Mouse (Mus musculus) erythroid progenitor cell, adult 5-6 weeks (primary cell): ENCODE data around the gene Adrm1. TPM values are rescaled to one million over a fixed set of nuclear protein-coding genes. Genes with fewer than 3 reads are reported as not detected.

Source experiments
- ATAC-seq: replicated peaks from 2 replicates; pipeline ENCODE4 v1.8.0; 2016; ENCODE audit warnings: moderate number of reproducible peaks, mild to moderate bottlenecking, moderate TSS enrichment, inconsistent platforms; ENCODE audit not compliant: poor library complexity, low FRiP score, severe bottlenecking
- total RNA-seq, 2 experiments: library from RNA; stranded (forward) in 1 of 2; stranded (reverse) in 1 of 2; fragments of 150-400 nt in 1 of 2; fragments of 186-747, 209-891 nt in 1 of 2; gene quantifications; 2 replicates each; pipeline versions ENCODE4 v1.2.3 to v1.2.4; 2015 to 2017; ENCODE audit warnings: low replicate concordance in 2 of 2

Gene Adrm1
- total RNA-seq, 2 experiments from 2014 or later = 24.1 to 66.7 TPM

- no peak for ATAC-seq
Observed at GRCm38 (mm10) chr2:180215011-180215461, 43.8 kb downstream of the Adrm1 start.

GRCm38 (mm10) chr2:180215951-180216350 lies 44.7 kb downstream of the Adrm1 start:
- no peak for ATAC-seq

- no peak for ATAC-seq
Observed at GRCm38 (mm10) chr2:180216921-180217320, 45.6 kb downstream of the Adrm1 start.

GRCm38 (mm10) chr2:180217587-180217986 lies 46.3 kb downstream of the Adrm1 start:
- ATAC-seq = no peak

- no peak for ATAC-seq
Observed at GRCm38 (mm10) chr2:180218241-180218640, 47.0 kb downstream of the Adrm1 start.

- no peak for ATAC-seq
Observed at GRCm38 (mm10) chr2:180218677-180219076, 47.4 kb downstream of the Adrm1 start.

- no peak for ATAC-seq
Observed at GRCm38 (mm10) chr2:180219145-180219943, 48.1 kb downstream of the Adrm1 start.

GRCm38 (mm10) chr2:180220165-180220564 lies 48.9 kb downstream of the Adrm1 start:
- no peak for ATAC-seq

GRCm38 (mm10) chr2:180221051-180221450 lies 49.8 kb downstream of the Adrm1 start:
- ATAC-seq = no peak

GRCm38 (mm10) chr2:180222250-180222649 lies 51.0 kb downstream of the Adrm1 start:
- ATAC-seq = 0 out of 2 replicates have a peak, but pooled peaks have one; percentile 16

GRCm38 (mm10) chr2:180224647-180225043 lies 53.4 kb downstream of the Adrm1 start:
- ATAC-seq = no peak

- ATAC-seq = no peak
Observed at GRCm38 (mm10) chr2:180225044-180225761, 53.9 kb downstream of the Adrm1 start.

Other genes with a start within 250 kb of the Adrm1 start
- 51.6 and 57.3 TPM in 2 replicates for gene Taf4, start 194.8 kb upstream of the Adrm1 start, total RNA-seq (2015; ENCODE audit: low replicate concordance)
- gene Taf4, start 194.8 kb upstream of the Adrm1 start, total RNA-seq (2017; ENCODE audit: low replicate concordance) = 84.2 and 117 TPM in 2 replicates
- 6.5 and 7.1 TPM in 2 replicates for gene Lsm14b, start 146.5 kb upstream of the Adrm1 start, total RNA-seq (2015; ENCODE audit: low replicate concordance)
- 5.7 and 11.3 TPM in 2 replicates for gene Lsm14b, start 146.5 kb upstream of the Adrm1 start, total RNA-seq (2017; ENCODE audit: low replicate concordance)
- 54.1 and 65.2 TPM in 2 replicates for gene Psma7, start 129.1 kb upstream of the Adrm1 start, total RNA-seq (2015; ENCODE audit: low replicate concordance)
- 69.1 and 112 TPM in 2 replicates for gene Psma7, start 129.1 kb upstream of the Adrm1 start, total RNA-seq (2017; ENCODE audit: low replicate concordance)
- gene Ss18l1, start 129.0 kb upstream of the Adrm1 start, total RNA-seq (2015; ENCODE audit: low replicate concordance) = 0.36 TPM in 1 of 2 replicates, not detected in the other
- gene Ss18l1, start 129.0 kb upstream of the Adrm1 start, total RNA-seq (2017; ENCODE audit: low replicate concordance) = 0.13 and 0.68 TPM in 2 replicates
- gene Mtg2, start 100.9 kb upstream of the Adrm1 start, total RNA-seq (2015; ENCODE audit: low replicate concordance) = 1.3 TPM in 1 of 2 replicates, not detected in the other
- gene Mtg2, start 100.9 kb upstream of the Adrm1 start, total RNA-seq (2017; ENCODE audit: low replicate concordance) = 2.6 and 4.9 TPM in 2 replicates
- not detected in 2 replicates for gene Hrh3, start 67.0 kb upstream of the Adrm1 start, total RNA-seq (2015; ENCODE audit: low replicate concordance)
- not detected in 2 replicates for gene Hrh3, start 67.0 kb upstream of the Adrm1 start, total RNA-seq (2017; ENCODE audit: low replicate concordance)
- gene Osbpl2, start 52.2 kb upstream of the Adrm1 start, total RNA-seq (2015; ENCODE audit: low replicate concordance) = 7.6 and 10.1 TPM in 2 replicates
- gene Osbpl2, start 52.2 kb upstream of the Adrm1 start, total RNA-seq (2017; ENCODE audit: low replicate concordance) = 14.4 and 16.3 TPM in 2 replicates
- gene Lama5, start 54.4 kb downstream of the Adrm1 start, total RNA-seq (2015; ENCODE audit: low replicate concordance) = under 0.01 and 0.42 TPM in 2 replicates
- 0.13 and 0.15 TPM in 2 replicates for gene Lama5, start 54.4 kb downstream of the Adrm1 start, total RNA-seq (2017; ENCODE audit: low replicate concordance)
- 412 and 611 TPM in 2 replicates for gene Rps21, start 85.9 kb downstream of the Adrm1 start, total RNA-seq (2015; ENCODE audit: low replicate concordance)
- 390 and 599 TPM in 2 replicates for gene Rps21, start 85.9 kb downstream of the Adrm1 start, total RNA-seq (2017; ENCODE audit: low replicate concordance)
- gene Cables2, start 102.0 kb downstream of the Adrm1 start, total RNA-seq (2015; ENCODE audit: low replicate concordance) = 8.8 and 9.4 TPM in 2 replicates
- 7.6 and 9.2 TPM in 2 replicates for gene Cables2, start 102.0 kb downstream of the Adrm1 start, total RNA-seq (2017; ENCODE audit: low replicate concordance)
- not detected in 2 replicates for gene Rbbp8nl, start 118.4 kb downstream of the Adrm1 start, total RNA-seq (2015; ENCODE audit: low replicate concordance)
- not detected in 2 replicates for gene Rbbp8nl, start 118.4 kb downstream of the Adrm1 start, total RNA-seq (2017; ENCODE audit: low replicate concordance)
- not detected in 2 replicates for gene Gata5, start 163.2 kb downstream of the Adrm1 start, total RNA-seq (2015; ENCODE audit: low replicate concordance)
- gene Gata5, start 163.2 kb downstream of the Adrm1 start, total RNA-seq (2017; ENCODE audit: low replicate concordance) = not detected in 2 replicates